Mouse (Mus musculus) CD4-positive helper T cell, adult 2 months (primary cell): Measurements from ENCODE around the gene Eml1.
A peak's percentile ranks its signal among the peaks of the same experiment; 100 is the strongest.

Experiments used
- DNase-seq: peaks from one replicate; pipeline ENCODE4 v3.0.0-alpha.2; 2012; ENCODE audit warnings: low read depth, missing footprints, low spot score

Gene Eml1

GRCm38 (mm10) chr12:108422495-108422857 lies 51.7 kb downstream of the Eml1 start:
- peak; percentile 4 for DNase-seq

GRCm38 (mm10) chr12:108422858-108423631 lies 52.3 kb downstream of the Eml1 start:
- peak; percentile 52 for DNase-seq

GRCm38 (mm10) chr12:108430964-108431363 lies 60.2 kb downstream of the Eml1 start:
- DNase-seq: no peak

- no peak for DNase-seq
These were observed 61.0 kb downstream of the Eml1 start for GRCm38 (mm10) chr12:108431714-108432113.

GRCm38 (mm10) chr12:108432578-108432977 lies 61.8 kb downstream of the Eml1 start:
- DNase-seq: no peak

GRCm38 (mm10) chr12:108433030-108433429 lies 62.3 kb downstream of the Eml1 start:
- no peak for DNase-seq

- DNase-seq: no peak
These were observed 62.7 kb downstream of the Eml1 start for GRCm38 (mm10) chr12:108433498-108433897.

GRCm38 (mm10) chr12:108435444-108436015 lies 64.8 kb downstream of the Eml1 start:
- no peak for DNase-seq

GRCm38 (mm10) chr12:108436029-108436923 lies 65.5 kb downstream of the Eml1 start:
- no peak for DNase-seq

- DNase-seq: no peak
These were observed 66.7 kb downstream of the Eml1 start for GRCm38 (mm10) chr12:108437446-108437845.

GRCm38 (mm10) chr12:108443271-108443670 lies 72.5 kb downstream of the Eml1 start:
- DNase-seq: no peak

- no peak for DNase-seq
These were observed 73.0 kb downstream of the Eml1 start for GRCm38 (mm10) chr12:108443708-108444107.

- DNase-seq: no peak
These were observed 73.7 kb downstream of the Eml1 start for GRCm38 (mm10) chr12:108444166-108445115.

GRCm38 (mm10) chr12:108446721-108447120 lies 76.0 kb downstream of the Eml1 start:
- no peak for DNase-seq

- no peak for DNase-seq
These were observed 77.6 kb downstream of the Eml1 start for GRCm38 (mm10) chr12:108448396-108448795.

GRCm38 (mm10) chr12:108449935-108450334 lies 79.2 kb downstream of the Eml1 start:
- peak; percentile 54 for DNase-seq

GRCm38 (mm10) chr12:108450546-108450945 lies 79.8 kb downstream of the Eml1 start:
- no peak for DNase-seq

GRCm38 (mm10) chr12:108452151-108452874 lies 81.6 kb downstream of the Eml1 start:
- peak; percentile 52 for DNase-seq

- peak; percentile 58 for DNase-seq
These were observed 82.8 kb downstream of the Eml1 start for GRCm38 (mm10) chr12:108453561-108454044.

- DNase-seq: no peak
These were observed 84.2 kb downstream of the Eml1 start for GRCm38 (mm10) chr12:108455004-108455403.
